Mouse (Mus musculus) layer of hippocampus, postnatal 10 days (tissue): ENCODE data around the gene Rnf166. TPM values are rescaled to one million over a fixed set of nuclear protein-coding genes. Genes with fewer than 3 reads are reported as not detected.

Experiments
- DNase-seq, 2 experiments: peaks; one replicate each; pipeline ENCODE4 v3.0.0; 2021; ENCODE audit warnings: low spot score in 2 of 2
- total RNA-seq, 2 experiments: library from RNA; stranded (reverse); gene quantifications; 2 replicates each; pipeline ENCODE4 v1.2.3; 2021

The Rnf166 gene
- total RNA-seq, 2 experiments from 2014 or later = 19.7 to 23.5 TPM

DNA sequence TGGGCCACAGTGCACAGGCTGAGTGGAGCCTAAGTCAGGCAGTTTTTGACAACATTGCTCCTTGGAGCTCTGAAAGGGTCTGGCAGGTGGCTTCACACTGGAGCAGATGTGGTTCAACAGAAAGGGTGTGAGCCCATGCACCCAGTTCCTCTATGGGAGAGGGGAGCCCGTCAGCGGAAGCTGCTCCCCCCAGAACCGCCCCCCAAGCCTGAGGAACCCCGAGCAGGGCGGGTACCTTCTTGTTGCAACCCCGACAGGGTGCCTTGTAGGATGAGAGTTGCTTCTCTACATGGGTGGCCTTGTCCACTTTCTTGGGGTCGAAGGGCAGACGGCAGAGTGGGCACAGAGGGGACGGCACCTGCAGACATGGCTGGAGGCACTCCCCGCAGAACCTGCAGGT, 5.9 kb downstream of the Rnf166 start:
- DNase-seq = no peak

- no peak for DNase-seq
Observed at GRCm38 (mm10) chr8:122469407-122469806, 6.5 kb downstream of the Rnf166 start.

- no peak for DNase-seq
Observed at GRCm38 (mm10) chr8:122467816-122468215, 8.0 kb downstream of the Rnf166 start.

DNA sequence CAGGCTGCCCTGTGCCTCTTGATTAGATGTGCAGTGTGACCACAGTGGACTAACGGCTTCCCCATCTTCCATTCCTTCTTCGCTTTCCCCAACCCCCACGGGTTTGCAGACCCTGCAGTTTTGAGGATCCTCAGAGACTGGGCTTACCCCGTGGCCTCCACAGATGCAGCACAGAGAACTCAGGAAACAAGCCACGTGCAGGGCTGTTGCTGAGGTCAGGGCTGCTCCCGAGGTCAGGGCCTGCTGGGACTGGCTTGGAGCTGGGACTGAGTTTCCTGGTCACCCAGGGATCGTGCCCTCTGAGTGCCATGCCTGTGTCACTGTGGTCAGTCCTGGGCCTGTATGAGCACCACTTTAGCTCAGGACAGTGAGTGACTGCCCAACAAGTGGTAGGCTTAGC, 10.9 kb downstream of the Rnf166 start:
- DNase-seq = no peak

DNA sequence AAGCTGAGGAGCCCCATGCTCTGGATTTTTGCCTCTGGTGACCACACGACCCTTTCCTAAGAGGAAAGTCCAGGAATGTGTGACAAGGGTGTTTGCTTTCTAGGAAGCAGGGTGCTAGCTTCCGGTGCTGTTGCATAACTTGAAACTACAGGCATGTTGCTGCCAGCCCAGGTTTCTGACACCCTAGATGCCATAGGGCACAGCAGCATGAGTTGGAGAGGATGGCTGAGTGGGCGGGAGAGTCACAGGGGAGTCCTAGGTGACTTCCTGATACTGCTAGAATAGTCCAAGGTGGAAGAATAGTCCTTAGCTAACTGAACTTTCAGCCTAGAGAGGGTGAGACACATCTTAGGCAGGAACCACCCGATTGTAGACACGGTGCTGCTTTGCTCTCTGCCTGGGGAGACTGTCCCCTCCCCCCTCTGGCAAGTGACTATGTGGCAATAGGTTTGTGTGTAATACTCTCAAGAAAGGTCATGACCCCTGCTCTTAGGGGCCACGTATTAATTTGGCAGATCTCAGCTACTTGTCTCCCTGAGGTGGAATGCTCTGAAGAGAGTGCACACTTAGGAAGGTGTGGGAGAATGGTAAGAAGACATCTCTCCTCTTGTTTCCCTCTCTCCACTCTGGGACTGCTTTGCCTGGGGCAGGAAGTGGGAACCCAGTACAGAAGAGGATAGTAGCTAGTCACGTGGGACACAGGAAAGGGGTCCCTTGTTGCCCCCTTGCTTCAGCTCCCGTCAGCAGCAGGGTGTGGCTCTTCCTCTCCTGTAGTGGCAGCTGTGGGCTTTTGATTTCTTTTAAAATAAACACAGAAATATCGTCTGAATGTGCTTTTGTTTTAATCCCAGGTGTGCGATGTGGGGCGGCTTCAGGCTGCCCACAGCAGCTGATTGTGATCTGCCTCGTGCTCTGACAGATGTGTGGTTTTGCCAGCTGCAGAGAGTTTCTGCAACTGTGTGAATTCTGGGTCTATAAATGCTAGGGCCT, 11.9 kb downstream of the Rnf166 start:
- no peak for DNase-seq

- no peak for DNase-seq
Observed at GRCm38 (mm10) chr8:122462510-122462909, 13.4 kb downstream of the Rnf166 start.

- no peak for DNase-seq
Observed at GRCm38 (mm10) chr8:122461473-122462148, 14.3 kb downstream of the Rnf166 start.

- DNase-seq = no peak
Observed at GRCm38 (mm10) chr8:122460524-122461472, 15.1 kb downstream of the Rnf166 start, which contains the start of gene Snai3. Gene Snai3 (minus strand): TSS chr8:122460733.

- DNase-seq = no peak
Observed at GRCm38 (mm10) chr8:122459990-122460389, 15.9 kb downstream of the Rnf166 start.

DNA sequence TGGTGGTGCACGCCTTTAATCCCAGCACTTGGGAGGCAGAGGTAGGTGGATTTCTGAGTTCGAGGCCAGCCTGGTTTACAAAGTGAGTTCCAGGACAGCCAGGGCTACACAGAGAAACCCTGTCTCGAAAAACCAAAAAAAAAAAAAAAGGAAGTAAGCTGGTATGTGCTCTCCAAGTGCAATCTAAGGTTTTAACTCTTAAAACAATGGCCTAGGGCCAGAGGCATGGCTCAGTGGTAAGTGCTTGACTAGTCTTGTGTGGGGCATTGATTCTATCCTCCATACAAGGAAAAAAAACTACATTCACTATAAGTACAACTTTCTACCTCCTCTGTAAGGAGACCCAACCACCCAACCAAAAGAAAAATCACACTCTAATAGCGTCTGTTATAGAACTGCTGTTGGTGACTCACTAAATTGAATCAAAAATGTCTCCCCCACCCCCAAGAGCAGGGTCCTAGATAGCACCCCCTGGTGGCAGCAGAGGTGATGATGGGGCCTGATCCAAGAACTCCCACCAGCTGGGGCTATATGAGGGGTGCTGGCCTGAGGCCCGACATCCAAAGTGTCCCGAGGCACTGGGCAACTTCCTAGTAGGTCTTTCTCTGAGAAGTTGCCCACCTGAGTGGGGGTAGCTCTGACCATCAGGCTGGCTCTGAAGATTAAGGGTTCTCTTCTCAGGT, 16.5 kb downstream of the Rnf166 start:
- DNase-seq = peak; percentile 41 to 44

GRCm38 (mm10) chr8:122457171-122457570, 18.7 kb downstream of the Rnf166 start:
- DNase-seq = no peak

GRCm38 (mm10) chr8:122454409-122454808, 21.5 kb downstream of the Rnf166 start:
- no peak for DNase-seq

DNA sequence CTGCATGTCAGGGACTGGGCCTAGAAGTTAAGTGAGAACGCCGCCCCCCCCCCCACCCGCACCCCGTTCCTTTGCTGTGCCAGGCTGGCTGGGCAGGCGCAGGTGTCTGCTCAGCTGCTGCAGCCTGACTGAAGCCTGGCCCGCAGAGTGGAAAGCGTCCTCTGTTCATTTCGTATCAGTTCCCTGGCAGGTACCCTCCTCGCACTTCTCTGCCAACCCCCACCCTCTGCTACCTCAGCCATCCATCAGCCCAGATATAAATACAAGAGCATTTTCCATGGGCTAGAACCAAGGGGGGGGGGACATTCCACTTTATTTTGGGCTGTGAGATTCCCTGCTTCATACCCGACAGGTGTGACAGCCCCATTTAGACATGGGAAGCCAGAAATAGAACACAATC, 23.7 kb downstream of the Rnf166 start:
- DNase-seq = no peak

GRCm38 (mm10) chr8:122451161-122451703, 24.6 kb downstream of the Rnf166 start:
- no peak for DNase-seq

GRCm38 (mm10) chr8:122445203-122445602, 30.7 kb downstream of the Rnf166 start:
- DNase-seq = no peak

- DNase-seq = peak; percentile 87 to 88
Observed at GRCm38 (mm10) chr8:122444058-122444748, 31.7 kb downstream of the Rnf166 start.

DNA sequence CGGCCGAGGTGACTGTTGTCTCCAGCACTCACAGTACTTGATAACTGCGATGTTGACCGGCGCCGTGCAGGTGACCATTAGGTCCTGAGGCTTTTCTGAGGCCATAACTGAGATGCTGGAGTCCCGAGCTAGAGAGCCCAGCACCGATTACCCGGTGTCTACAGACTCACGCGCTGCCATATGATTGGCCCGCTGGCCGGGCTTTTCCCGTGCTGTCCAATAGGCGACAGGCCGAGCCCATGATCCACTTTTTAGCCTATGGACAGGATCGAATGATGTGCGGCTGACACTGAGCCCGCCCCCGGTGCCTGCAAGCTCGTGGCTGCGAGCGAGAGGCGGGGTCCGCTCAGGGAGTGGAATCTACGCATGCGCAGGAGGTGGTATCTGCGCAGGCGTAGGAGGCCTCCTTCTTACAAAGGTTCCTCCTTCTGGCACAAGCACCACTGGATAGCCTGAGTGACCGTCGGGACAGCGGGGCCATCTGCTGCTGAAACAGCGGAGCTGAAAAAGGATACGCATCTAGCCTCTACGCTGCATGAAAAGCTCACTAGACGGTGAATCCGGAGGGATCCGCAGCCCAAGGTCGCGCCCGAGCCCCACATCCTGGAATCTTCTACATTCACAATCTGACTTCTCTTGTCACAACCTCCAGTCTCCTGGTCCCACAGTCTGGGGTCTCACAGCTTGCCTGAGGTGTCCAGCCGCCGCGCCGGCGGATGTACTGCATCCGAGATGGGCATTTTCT, 32.4 kb downstream of the Rnf166 start, which contains the start of gene Mvd:
Mvd (minus strand) TSS at position 161 of the 745 bp plus-strand sequence.
- DNase-seq = peak; percentile 98 to 99

DNA sequence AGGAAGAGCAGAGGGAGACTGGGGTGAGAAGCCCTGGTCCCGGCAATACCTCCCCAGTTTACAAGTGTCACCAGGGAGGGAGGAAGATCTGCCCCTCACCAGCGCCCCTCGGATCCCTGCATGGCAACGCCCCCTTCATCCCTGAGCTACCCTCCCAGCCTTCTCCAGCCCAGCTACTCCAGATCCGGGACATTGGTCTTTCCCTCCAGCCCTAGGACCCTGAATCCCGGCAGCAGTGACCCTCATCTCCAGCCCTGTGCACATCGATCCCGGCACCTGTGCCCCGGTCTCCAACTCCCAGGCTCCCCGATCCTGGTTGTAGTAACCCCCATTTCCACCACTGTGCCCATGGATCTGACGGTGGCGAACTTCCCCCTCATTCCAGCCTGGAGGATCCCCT, 33.1 kb downstream of the Rnf166 start:
- peak in 1 of 2 experiments; percentile 36 for DNase-seq

- no peak for DNase-seq
Observed at GRCm38 (mm10) chr8:122442356-122442755, 33.5 kb downstream of the Rnf166 start.
